ENCODE assay signal across 8 mouse cellular contexts in the genomic region with DNA sequence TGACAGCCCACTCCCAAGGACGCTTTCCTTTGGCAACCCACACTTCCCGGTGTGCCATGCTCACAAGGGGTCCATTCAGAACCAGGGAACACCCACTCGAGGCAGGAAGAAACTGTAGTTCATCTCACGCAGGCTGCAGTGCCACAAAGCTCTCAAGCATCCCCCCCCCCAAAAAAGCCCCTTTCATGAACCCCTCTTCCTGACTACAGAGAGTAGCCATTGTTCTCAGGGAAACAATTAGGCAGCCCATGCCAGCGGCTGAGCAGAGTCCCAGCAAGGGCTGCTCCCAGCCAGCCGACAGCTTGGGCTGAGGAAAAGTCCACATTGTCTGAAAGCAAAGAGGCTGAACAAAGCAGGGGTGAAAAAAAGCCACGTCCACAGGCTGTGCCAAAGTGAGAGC. TPM values are rescaled to one million over a fixed set of nuclear protein-coding genes. Genes with fewer than 3 reads are reported as not detected.
A peak's percentile ranks its signal among the peaks of the same experiment; 100 is the strongest.
DNase-seq lines count a peak whose midpoint lies in the region; ATAC-seq lines count a peak whose summit lies in the region.
"Had no signal": no experiment of that assay in that cellular context is flagged by ENCODE, and none has a peak within 500 bp of the region (broad histone marks: within the 10 kb centered on the region; RNA-seq: fewer than 3 reads in every experiment).

No protein-coding gene starts in this region.

- H3K27ac ChIP-seq in lung, embryonic 15.5 days: peak overlapping the region; percentile 54
- peak overlapping the region; percentile 86 for H3K27ac ChIP-seq in forebrain, embryonic 13.5 days
- H3K27ac ChIP-seq: macrophage had no signal

- H3K36me3 ChIP-seq in lung, embryonic 15.5 days: peaks cover 42% of the 10 kb centered on the region
- H3K36me3 ChIP-seq in forebrain, embryonic 13.5 days (ENCODE audit: poor library complexity, severe bottlenecking): peaks cover 41% of the 10 kb centered on the region

- H3K4me2 ChIP-seq in lung, embryonic 15.5 days: no peak overlapping the region
- H3K4me2 ChIP-seq in forebrain, embryonic 13.5 days: peak overlapping the region; percentile 25

- no peaks in the 10 kb centered on the region for H3K27me3 ChIP-seq in lung, embryonic 15.5 days
- no peaks in the 10 kb centered on the region for H3K27me3 ChIP-seq in forebrain, embryonic 13.5 days

- DNase-seq in lung, adult 18-20 months: no peak
- DNase-seq in lung, postnatal 10 days: peak; percentile 55
- peak; percentile 94 for DNase-seq in retina, postnatal 1 day
- DNase-seq in thymus, postnatal 4 days: no peak
- no peak for DNase-seq in layer of hippocampus, adult 11-12 months (ENCODE audit: low spot score)

- no peaks in the 10 kb centered on the region for H3K9me3 ChIP-seq in lung, embryonic 15.5 days
- no peaks in the 10 kb centered on the region for H3K9me3 ChIP-seq in forebrain, embryonic 13.5 days (replicated peaks)

- no peak overlapping the region for H3K9ac ChIP-seq in lung, embryonic 15.5 days
- peak overlapping the region; percentile 46 for H3K9ac ChIP-seq in forebrain, embryonic 13.5 days

- 37% methylated on average over 7 of the region's 7 CpGs for WGBS in lung, embryonic 15.5 days
- 5% methylated on average over 7 of the region's 7 CpGs for WGBS in forebrain, embryonic 13.5 days

- H3K4me3 ChIP-seq in lung, embryonic 15.5 days: no peak overlapping the region
- H3K4me3 ChIP-seq in forebrain, embryonic 13.5 days: no peak overlapping the region

- ATAC-seq in lung, embryonic 15.5 days (ENCODE audit: borderline replicate concordance, extremely low read depth, low FRiP score, low TSS enrichment): 0 out of 2 replicates have a peak, but pooled peaks have one; percentile 39
- ATAC-seq in forebrain, embryonic 13.5 days: peak; percentile 77

- H3K4me1 ChIP-seq in lung, embryonic 15.5 days: peaks cover 3% of the 10 kb centered on the region; the same call in 1 of the 2 replicates
- H3K4me1 ChIP-seq in forebrain, embryonic 13.5 days: peaks cover 18% of the 10 kb centered on the region

RNA-seq across cellular contexts. Expression of gene Bsn, which starts 22.9 kb away (rescaled TPM):
- polyA plus RNA-seq in lung, embryonic 15.5 days (2015; fragmentation: Nextera tagmentation; extraction: Ambion mirVana): 0.19 and 0.34 TPM in 2 replicates
- polyA plus RNA-seq in forebrain, embryonic 13.5 days (2015; fragmentation: Nextera tagmentation; extraction: Ambion mirVana): 4.7 TPM in 2 replicates

RNA-seq across cellular contexts. Expression of gene Dag1, which starts 50.7 kb away (rescaled TPM):
- polyA plus RNA-seq in lung, embryonic 15.5 days (2015; fragmentation: Nextera tagmentation; extraction: Ambion mirVana): 100 and 110 TPM in 2 replicates
- polyA plus RNA-seq in forebrain, embryonic 13.5 days (2015; fragmentation: Nextera tagmentation; extraction: Ambion mirVana): 40.8 and 45.4 TPM in 2 replicates

Comparison
In these comparisons a context has a peak if more than half of its experiments do, and no peak if none do; other contexts are left out.
1. DNase-seq: peak in lung, postnatal 10 days (single experiment) and retina, postnatal 1 day (single experiment); none in lung, adult 18-20 months (0 of 2), thymus, postnatal 4 days (single experiment) and layer of hippocampus, adult 11-12 months (single experiment).